Mouse (Mus musculus): Measurements from ENCODE around the gene Ubac2. TPM values are rescaled to one million over a fixed set of nuclear protein-coding genes. Genes with fewer than 3 reads are reported as not detected.
"Not testable (repeated sequence)": the region's sequence is repeated elsewhere in the genome, so short reads cannot be mapped to it uniquely, and the experiment has no call there.

Ubac2 gene
- polyA plus RNA-seq, 1 experiment from 2014 or later: 47.2 TPM

DNA sequence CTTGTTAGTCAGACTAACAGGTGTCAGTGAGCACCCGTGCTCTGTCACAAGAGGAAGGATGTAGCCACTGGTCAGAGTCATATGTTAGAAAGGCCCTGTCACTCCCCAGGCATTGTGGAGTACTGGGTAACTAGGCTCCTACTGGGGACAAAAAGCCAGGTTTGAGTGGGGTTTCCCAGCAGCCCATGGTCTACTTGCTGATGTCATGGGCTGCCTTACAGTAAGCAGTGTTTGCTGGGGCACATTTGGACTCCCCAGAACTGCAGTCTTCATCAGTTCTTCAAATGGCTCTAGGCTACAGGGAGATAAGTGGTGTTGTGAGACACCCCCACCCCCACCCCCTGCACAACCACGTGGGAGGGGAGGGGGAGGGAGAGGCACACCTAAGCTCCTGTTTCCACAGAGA lies 179.5 kb downstream of the Ubac2 start:
- ATAC-seq (replicated peaks): no peak
- Histone ChIP-seq H3K27ac (no peak overlapping the region), H3K4me2 (no peak overlapping the region), H3K36me3 (replicated peaks) (no peaks in the 10 kb centered on the region), H3K27me3 (replicated peaks) (no peaks in the 10 kb centered on the region), H3K9ac (no peak overlapping the region), H3K9me3 (no peaks in the 10 kb centered on the region), H3K4me3 (no peak overlapping the region), H3K4me1 (no peaks in the 10 kb centered on the region)
- WGBS: 31% methylated on average over 2 of the region's 2 CpGs

DNA sequence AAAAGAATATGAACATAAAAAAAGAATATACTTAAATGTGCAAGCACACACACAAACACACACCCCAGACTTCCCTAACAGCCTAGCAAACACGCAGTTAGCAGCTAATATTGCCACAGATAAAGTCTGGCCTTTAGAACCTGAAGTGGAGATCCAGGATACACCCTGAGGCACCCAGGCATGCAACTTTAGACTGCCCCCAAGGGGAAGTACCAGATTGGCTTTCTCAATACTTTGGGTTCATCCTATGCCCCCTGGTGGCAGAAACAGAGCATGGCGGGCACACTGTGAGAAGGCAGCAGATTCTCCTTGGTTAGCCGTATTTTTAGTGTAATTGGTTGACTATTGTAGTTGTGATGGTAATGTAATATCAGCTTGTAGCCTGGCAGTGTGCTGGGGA lies 182.2 kb downstream of the Ubac2 start:
- ATAC-seq (replicated peaks): no peak
- H3K27ac ChIP-seq: no peak overlapping the region
- no peaks in the 10 kb centered on the region for H3K4me1 ChIP-seq
- no peaks in the 10 kb centered on the region for H3K9me3 ChIP-seq
- no peak overlapping the region for H3K4me3 ChIP-seq
- H3K4me2 ChIP-seq: no peak overlapping the region
- no peaks in the 10 kb centered on the region for H3K36me3 ChIP-seq (replicated peaks)
- H3K27me3 ChIP-seq (replicated peaks): no peaks in the 10 kb centered on the region
- WGBS: 13% methylated on average over 3 of the region's 3 CpGs
- H3K9ac ChIP-seq: no peak overlapping the region

DNA sequence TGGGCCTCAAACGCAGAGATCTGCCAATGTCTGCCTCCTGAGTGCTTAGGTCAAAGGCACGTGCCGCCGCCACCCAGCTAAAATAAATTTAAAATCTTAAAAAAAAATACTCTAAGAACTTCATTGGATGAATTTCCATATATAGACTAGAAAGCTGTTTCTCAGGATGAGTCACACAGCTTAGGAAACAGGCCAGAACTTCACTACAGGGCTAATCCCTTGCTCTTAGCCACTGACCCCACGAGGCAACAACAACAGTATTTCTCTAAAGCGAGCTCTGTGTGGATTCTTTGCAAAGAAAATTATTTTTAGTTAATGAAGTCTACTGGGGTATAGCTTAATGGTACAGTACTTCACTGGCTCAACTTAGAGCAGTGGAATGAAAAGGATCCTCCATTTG lies 183.0 kb downstream of the Ubac2 start:
- WGBS: 87% methylated on average over 6 of the region's 6 CpGs
- ATAC-seq (replicated peaks): no peak

DNA sequence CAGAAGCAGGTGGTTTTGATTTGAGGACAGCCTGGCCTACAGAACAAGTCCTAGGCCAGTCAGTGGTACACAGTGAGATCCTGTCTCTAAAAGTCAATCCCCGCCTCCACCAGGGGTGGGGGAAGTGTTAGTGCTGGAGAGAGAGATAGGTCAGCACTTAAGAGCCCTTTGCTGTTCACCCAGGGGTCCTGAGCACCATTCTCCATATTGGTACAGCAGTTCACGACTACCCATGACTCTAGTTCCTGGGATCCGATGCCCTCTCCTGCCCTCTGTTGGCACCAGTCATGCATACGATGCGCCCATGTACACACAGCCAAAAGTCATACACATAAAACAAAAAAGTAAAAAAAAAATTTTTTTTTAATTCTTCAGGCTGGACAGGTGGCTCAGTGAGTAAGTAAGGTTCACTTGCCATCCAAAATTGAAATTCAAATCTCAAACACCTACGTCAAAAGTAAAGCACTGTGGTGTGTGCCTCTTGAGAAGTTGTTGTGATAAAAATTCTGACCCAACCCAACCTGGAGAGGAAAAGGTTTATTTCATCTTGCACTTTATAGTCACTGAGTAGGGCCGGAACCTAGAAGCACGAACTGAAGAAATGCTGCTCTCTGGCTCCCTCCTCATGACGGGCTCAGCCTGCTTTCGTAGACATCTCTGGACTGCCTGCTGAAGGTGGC lies 184.1 kb downstream of the Ubac2 start:
- no peaks in the 10 kb centered on the region for H3K27me3 ChIP-seq (replicated peaks)
- no peaks in the 10 kb centered on the region for H3K4me1 ChIP-seq
- ATAC-seq (replicated peaks): no peak
- no peak overlapping the region for H3K4me2 ChIP-seq
- no peaks in the 10 kb centered on the region for H3K36me3 ChIP-seq (replicated peaks)
- no peak overlapping the region for H3K27ac ChIP-seq
- 84% methylated on average over 10 of the region's 10 CpGs for WGBS
- no peak overlapping the region for H3K4me3 ChIP-seq
- H3K9ac ChIP-seq: no peak overlapping the region
- no peaks in the 10 kb centered on the region for H3K9me3 ChIP-seq

More for the DNA sequence above, 183.0 kb downstream of the Ubac2 start:
- Histone ChIP-seq H3K4me2 (no peak overlapping the region), H3K9ac (no peak overlapping the region), H3K27ac (no peak overlapping the region), H3K9me3 (no peaks in the 10 kb centered on the region), H3K4me1 (no peaks in the 10 kb centered on the region), H3K36me3 (replicated peaks) (no peaks in the 10 kb centered on the region), H3K4me3 (no peak overlapping the region), H3K27me3 (replicated peaks) (no peaks in the 10 kb centered on the region)

DNA sequence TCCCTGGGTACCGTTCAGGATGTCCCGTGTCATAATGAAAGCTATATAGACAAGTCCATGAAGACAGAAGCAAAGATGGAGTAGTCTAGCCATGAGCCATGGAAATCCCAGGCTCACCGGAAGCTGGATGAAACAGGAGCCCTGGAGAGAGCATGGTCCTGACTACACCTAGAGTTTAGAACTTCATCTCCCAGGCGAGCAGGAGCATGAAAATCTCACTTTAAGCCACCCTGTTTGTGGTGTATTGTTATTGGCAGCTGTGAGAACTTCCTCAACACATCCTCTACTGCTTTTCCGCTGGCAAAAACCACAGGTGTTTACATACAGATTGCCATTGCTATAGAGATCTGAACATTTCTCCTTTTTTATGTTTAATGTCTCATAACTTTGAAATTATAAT lies 185.2 kb downstream of the Ubac2 start:
- H3K27ac ChIP-seq: no peak overlapping the region
- H3K27me3 ChIP-seq (replicated peaks): no peaks in the 10 kb centered on the region
- no peaks in the 10 kb centered on the region for H3K36me3 ChIP-seq (replicated peaks)
- WGBS: 70% methylated on average over 5 of the region's 5 CpGs
- H3K4me2 ChIP-seq: no peak overlapping the region
- H3K9me3 ChIP-seq: no peaks in the 10 kb centered on the region
- H3K9ac ChIP-seq: no peak overlapping the region
- no peak for ATAC-seq (replicated peaks)
- H3K4me1 ChIP-seq: no peaks in the 10 kb centered on the region
- H3K4me3 ChIP-seq: no peak overlapping the region

DNA sequence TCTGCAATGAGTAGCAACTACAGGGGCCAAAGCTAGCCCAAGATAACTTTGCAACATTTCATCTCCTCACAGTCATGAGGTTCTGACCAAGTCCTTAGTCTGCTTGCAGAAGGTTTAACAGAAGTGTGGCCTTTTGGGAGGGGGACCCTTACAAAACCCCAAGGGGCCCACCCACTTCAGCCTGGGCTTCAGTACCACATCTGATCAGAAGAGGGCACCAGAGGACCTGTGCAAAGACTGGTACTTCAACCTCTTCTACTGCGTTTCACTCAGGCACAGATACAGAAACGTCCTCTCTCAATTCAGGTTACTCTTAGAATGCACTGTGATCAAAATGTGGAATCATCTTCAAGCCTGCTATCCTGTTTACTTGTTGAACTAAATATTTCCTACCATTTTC lies 186.1 kb downstream of the Ubac2 start:
- ATAC-seq (replicated peaks): no peak

DNA sequence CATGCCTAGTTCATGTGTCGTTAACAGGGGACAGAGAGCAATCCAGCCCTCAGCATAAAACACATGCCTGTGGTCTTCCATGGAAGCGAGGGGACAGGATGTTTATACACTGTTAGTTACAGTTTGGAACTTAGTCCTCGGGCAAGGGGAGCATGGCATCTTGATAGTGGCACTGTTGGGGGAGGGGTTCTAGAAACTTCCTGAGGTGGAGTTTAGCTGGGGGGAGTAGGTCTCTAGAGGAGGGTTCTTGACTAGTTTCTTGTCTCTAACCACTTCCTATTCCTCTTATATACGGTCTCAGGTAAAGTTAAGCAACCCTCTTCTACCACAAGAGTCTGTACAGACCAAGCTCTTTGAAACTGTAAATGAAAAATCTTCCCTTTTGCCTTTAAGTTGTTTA lies 187.8 kb downstream of the Ubac2 start:
- 85% methylated on average over 4 of the region's 4 CpGs for WGBS
- ATAC-seq (replicated peaks): no peak
- H3K4me3 ChIP-seq: no peak overlapping the region
- H3K9me3 ChIP-seq: no peaks in the 10 kb centered on the region
- H3K9ac ChIP-seq: no peak overlapping the region
- no peak overlapping the region for H3K27ac ChIP-seq
- H3K4me1 ChIP-seq: no peaks in the 10 kb centered on the region
- no peak overlapping the region for H3K4me2 ChIP-seq
- no peaks in the 10 kb centered on the region for H3K27me3 ChIP-seq (replicated peaks)
- H3K36me3 ChIP-seq (replicated peaks): no peaks in the 10 kb centered on the region

More for the DNA sequence above, 186.1 kb downstream of the Ubac2 start:
- 2% methylated on average over 2 of the region's 2 CpGs for WGBS
- no peak overlapping the region for H3K4me3 ChIP-seq
- no peak overlapping the region for H3K9ac ChIP-seq
- H3K4me2 ChIP-seq: no peak overlapping the region
- no peaks in the 10 kb centered on the region for H3K9me3 ChIP-seq
- H3K27me3 ChIP-seq (replicated peaks): no peaks in the 10 kb centered on the region
- H3K4me1 ChIP-seq: no peaks in the 10 kb centered on the region
- no peak overlapping the region for H3K27ac ChIP-seq
- H3K36me3 ChIP-seq (replicated peaks): no peaks in the 10 kb centered on the region

DNA sequence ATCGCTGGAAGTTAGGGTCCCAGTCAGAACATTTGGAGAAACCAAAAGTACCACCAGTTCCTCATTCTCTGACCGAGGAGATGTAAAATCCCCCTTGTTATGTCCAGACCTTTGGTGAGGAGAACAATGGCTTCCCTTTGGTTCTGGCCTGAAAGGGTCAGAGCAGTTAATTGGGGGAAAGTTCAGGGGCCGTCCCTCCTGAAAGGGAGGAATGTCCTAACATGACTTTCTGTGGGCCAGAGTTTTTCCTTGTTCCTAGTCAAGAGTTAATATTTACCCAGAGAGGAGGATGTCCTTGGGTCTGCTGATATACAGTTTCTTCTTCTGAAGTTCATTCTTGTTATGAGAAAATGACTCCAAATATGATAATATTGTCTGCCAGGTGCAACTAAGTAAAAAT lies 189.6 kb downstream of the Ubac2 start:
- not testable (repeated sequence) for H3K27me3 ChIP-seq (replicated peaks); H3K4me1 ChIP-seq; H3K4me3 ChIP-seq; H3K9me3 ChIP-seq; H3K4me2 ChIP-seq; H3K9ac ChIP-seq; ATAC-seq (replicated peaks); H3K36me3 ChIP-seq (replicated peaks); H3K27ac ChIP-seq
- 37% methylated on average over 3 of the region's 3 CpGs for WGBS

DNA sequence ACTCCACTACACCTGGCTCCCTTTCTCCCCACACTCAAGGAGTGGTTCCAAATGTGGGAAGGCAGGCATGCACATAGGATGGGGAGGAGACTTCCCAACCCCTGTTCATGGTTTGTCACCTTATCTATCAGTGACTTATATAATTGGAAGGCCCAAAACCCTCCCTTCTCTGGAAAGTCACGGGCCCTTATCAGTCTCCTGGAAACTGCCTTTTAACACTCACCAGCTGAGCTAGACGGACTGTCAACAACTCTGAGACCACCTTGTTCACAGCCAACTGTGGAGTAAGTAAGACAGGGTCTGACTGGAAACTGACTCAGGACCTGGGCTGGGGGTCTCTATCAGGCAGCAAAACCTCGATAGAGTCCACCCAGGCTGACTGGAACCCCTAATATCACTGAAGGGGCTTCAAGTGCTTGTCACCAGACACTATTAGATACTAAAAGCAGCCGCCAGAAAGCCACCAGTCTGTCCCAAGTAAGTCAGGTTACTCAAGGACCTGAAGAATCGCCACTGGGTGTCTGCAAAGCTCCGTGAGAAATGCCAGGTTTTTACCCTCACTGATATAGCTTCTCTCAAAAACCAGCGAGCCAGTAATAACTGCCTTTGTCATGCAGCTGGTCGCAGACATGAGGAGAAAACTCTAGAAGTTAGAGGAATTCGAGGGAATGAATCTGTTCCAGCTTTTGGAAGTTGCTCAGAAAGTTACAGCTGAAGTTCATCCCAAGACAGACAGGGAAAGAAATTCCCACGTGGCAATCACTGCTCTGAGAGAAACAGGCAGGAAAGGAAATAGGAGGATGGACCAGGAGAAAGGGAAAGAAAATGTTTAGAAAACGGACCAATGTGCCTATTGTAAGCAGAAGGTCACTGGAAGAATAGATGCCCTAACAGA lies 190.6 kb downstream of the Ubac2 start:
- Histone ChIP-seq H3K4me1 (no peaks in the 10 kb centered on the region), H3K36me3 (replicated peaks) (no peaks in the 10 kb centered on the region), H3K9me3 (no peaks in the 10 kb centered on the region), H3K4me3 (no peak overlapping the region), H3K27me3 (replicated peaks) (no peaks in the 10 kb centered on the region), H3K4me2 (no peak overlapping the region), H3K9ac (no peak overlapping the region), H3K27ac (no peak overlapping the region)
- 69% methylated on average over 11 of the region's 11 CpGs for WGBS
- no peak for ATAC-seq (replicated peaks)

DNA sequence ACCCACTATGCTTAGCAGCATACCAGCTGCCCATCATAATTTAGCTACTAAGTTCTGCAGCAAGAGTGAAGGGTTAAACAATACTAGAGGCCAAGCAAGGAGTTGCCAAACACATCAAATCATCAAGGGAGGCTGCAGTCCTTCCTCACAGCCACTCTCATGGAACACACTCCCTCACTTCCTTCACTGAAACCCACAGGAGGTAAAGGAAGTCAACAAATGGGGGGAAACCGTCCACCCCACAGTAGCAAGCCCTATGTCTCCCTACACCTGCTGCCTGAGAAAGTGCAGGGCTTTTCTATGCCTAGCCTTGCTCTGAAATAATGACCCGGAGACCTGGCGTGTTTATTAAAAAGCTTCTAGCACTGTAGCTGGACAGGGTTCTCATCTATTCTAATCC lies 191.5 kb downstream of the Ubac2 start:
- Histone ChIP-seq H3K9me3 (no peaks in the 10 kb centered on the region), H3K27me3 (replicated peaks) (no peaks in the 10 kb centered on the region), H3K9ac (no peak overlapping the region), H3K36me3 (replicated peaks) (no peaks in the 10 kb centered on the region), H3K4me3 (no peak overlapping the region), H3K27ac (no peak overlapping the region), H3K4me1 (no peaks in the 10 kb centered on the region), H3K4me2 (no peak overlapping the region)
- 82% methylated on average over 3 of the region's 3 CpGs for WGBS
- no peak for ATAC-seq (replicated peaks)

Measured in midbrain, embryonic 15.5 days (tissue).